Mouse (Mus musculus) brain, embryonic 14.5 days (tissue): ENCODE measurements around the gene Selenon. TPM values are rescaled to one million over a fixed set of nuclear protein-coding genes. Genes with fewer than 3 reads are reported as not detected.
A peak's percentile ranks its signal among the peaks of the same experiment; 100 is the strongest.

Experiments
- DNase-seq: peaks from one replicate; pipeline ENCODE4 v3.0.0-alpha.2; 2011; ENCODE audit warnings: low read depth
- CTCF ChIP-seq: fragments of 200-500 bp; IDR thresholded peaks from 2 replicates; pipeline ENCODE4 v1.5.1; 2012; ENCODE audit warnings: inconsistent platforms, mild to moderate bottlenecking, moderate library complexity, borderline replicate concordance; ENCODE audit not compliant: insufficient read depth, insufficient read length; ENCODE audit errors: extremely low read depth
- POLR2A ChIP-seq: fragments of 200-500 bp; IDR thresholded peaks from 2 replicates; pipeline ENCODE4 v1.6.1; 2012; ENCODE audit warnings: mild to moderate bottlenecking, inconsistent platforms, borderline replicate concordance; ENCODE audit not compliant: poor library complexity, insufficient read depth, insufficient read length, severe bottlenecking; ENCODE audit errors: extremely low read depth
- polyA plus RNA-seq: library from polyadenylated mRNA; depleted of rRNA; stranded (reverse); fragments of >200 nt; gene quantifications from 2 replicates; pipeline ENCODE4 v1.2.3, GENCODE M21; 2012

The Selenon gene
- polyA plus RNA-seq, 1 experiment, result 55.6 TPM

GRCm38 (mm10) chr4:134558570-134559113 is 6.7 kb upstream of the Selenon start:
- TF ChIP-seq POLR2A (no peak), CTCF (no peak)
- no peak for DNase-seq

GRCm38 (mm10) chr4:134557626-134558249 is 5.8 kb upstream of the Selenon start:
- no peak for TF ChIP-seq POLR2A
- 0 out of 2 replicates have a peak, but pooled peaks have one; percentile 4 for TF ChIP-seq CTCF
- no peak for DNase-seq

GRCm38 (mm10) chr4:134555956-134556580 is 4.1 kb upstream of the Selenon start:
- DNase-seq, result peak; percentile 60
- TF ChIP-seq POLR2A (no peak), CTCF (peak; percentile 51)

GRCm38 (mm10) chr4:134553631-134554030 is 1.7 kb upstream of the Selenon start:
- no peak for DNase-seq

GRCm38 (mm10) chr4:134549899-134550298 is 2.1 kb downstream of the Selenon start:
- no peak for DNase-seq
- TF ChIP-seq CTCF (peak; percentile 21; the same call in 1 of the 2 replicates), POLR2A (no peak)

More at GRCm38 (mm10) chr4:134553631-134554030, 1.7 kb upstream of the Selenon start:
- TF ChIP-seq CTCF (no peak), POLR2A (no peak)

- TF ChIP-seq CTCF, result no peak
- no peak for TF ChIP-seq POLR2A
- peak; percentile 24 for DNase-seq
Observed at GRCm38 (mm10) chr4:134548169-134548938, 3.6 kb downstream of the Selenon start.

- no peak for DNase-seq
- TF ChIP-seq POLR2A (no peak), CTCF (no peak)
Observed at GRCm38 (mm10) chr4:134546814-134547705, 4.9 kb downstream of the Selenon start.

GRCm38 (mm10) chr4:134543261-134543660 is 8.7 kb downstream of the Selenon start:
- TF ChIP-seq CTCF (peak; percentile 98), POLR2A (no peak)
- DNase-seq, result peak; percentile 93

- TF ChIP-seq POLR2A (no peak), CTCF (no peak)
- DNase-seq, result no peak
Observed at GRCm38 (mm10) chr4:134542726-134543125, 9.2 kb downstream of the Selenon start.

- TF ChIP-seq POLR2A (no peak), CTCF (no peak)
- DNase-seq, result peak; percentile 46
Observed at GRCm38 (mm10) chr4:134538997-134539580, 12.9 kb downstream of the Selenon start.
